Mouse (Mus musculus): Measurements from ENCODE around the gene Thra. TPM values are rescaled to one million over a fixed set of nuclear protein-coding genes. Genes with fewer than 3 reads are reported as not detected.

The Thra gene
- polyA plus RNA-seq, 1 experiment from 2014 or later: 32.0 TPM

DNA sequence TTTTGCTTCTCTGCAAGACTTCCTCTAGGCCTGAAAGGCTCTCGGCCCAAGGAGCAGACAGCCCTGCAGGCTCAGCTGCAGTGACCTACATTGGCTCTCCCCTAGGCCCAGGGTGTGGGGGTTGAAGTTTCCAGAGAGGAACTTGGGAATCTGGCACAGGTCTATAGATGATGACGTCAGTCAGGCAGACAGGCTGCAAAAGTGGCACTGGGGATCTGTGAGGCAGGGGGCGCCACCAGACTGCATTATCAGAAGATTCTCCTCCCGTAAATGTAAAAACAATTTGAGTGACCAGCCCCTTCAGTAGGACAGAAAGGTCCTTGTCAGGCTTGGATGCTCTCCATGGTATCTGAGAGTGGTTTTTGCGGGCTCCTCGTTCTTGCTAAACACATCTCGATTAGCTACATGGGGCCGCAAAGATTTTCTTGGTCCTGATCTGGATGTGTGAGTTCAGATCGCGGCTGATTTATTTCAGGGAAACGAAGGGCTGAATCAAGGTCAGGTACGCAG is 45.4 kb downstream of the Thra start:
- Histone ChIP-seq H3K9me3 (no peaks in the 10 kb centered on the region), H3K4me1 (peaks cover 80% of the 10 kb centered on the region), H3K9ac (peak overlapping the region; percentile 74), H3K4me2 (peak overlapping the region; percentile 67), H3K27me3 (replicated peaks) (no peaks in the 10 kb centered on the region), H3K36me3 (no peaks in the 10 kb centered on the region), H3K27ac (replicated peaks) (peak overlapping the region; percentile 98), H3K4me3 (peak overlapping the region; percentile 27)
- 4% methylated on average over 12 of the region's 12 CpGs for WGBS
- no peak for ATAC-seq (ENCODE audit: extremely low read depth, insufficient number of reproducible peaks, low FRiP score, low TSS enrichment)

DNA sequence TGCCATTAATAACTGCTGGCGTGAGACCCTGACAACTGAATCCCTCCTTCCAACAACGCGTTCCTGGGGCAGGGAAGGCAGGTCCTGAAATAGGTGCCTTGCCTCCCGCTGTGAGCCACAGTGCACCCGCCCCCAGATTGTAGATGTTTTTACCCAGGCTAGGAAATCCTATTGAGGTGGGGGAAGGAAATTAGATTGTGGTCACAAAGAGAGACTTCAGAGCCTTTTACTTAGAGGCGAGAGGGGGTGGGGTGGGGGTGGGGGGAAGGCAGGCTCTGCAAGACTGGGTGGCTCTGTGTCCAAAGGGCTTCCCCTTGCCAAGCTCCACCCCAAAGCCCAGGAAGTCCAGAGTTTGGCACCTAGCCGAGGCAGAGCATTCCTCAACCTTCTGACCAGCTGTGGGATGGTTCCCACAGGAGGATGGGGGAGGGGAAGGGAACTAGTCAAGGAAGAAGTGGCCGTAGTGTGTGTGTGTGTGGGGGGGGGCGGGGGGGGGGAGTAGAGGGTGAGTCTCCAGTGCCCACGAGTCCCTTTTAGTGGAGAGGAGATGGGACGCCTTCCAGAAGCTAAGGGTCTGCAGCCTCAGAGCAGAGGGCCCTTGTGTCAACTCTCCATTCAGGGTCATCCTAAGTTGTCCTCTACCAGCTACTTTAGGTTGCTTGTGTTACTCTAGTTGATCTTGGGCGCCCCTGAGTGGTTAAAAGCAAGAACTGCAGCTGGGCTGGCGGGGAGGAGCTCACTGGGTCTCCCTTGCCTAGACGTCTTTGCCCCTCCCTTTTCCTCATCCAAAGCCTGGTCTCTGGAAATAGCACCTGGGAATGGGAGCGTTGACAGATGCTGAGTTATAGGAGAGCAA is 46.1 kb downstream of the Thra start:
- ATAC-seq (ENCODE audit: extremely low read depth, insufficient number of reproducible peaks, low FRiP score, low TSS enrichment): peak; percentile 40
- no peaks in the 10 kb centered on the region for H3K36me3 ChIP-seq
- H3K9me3 ChIP-seq: no peaks in the 10 kb centered on the region
- no peaks in the 10 kb centered on the region for H3K27me3 ChIP-seq (replicated peaks)
- H3K27ac ChIP-seq (replicated peaks): peak overlapping the region; percentile 98
- H3K4me2 ChIP-seq: peak overlapping the region; percentile 67
- peak overlapping the region; percentile 74 for H3K9ac ChIP-seq
- 2% methylated on average over 14 of the region's 15 CpGs for WGBS
- H3K4me1 ChIP-seq: peaks cover 75% of the 10 kb centered on the region
- peak overlapping the region; percentile 27 for H3K4me3 ChIP-seq

GRCm38 (mm10) chr11:98787229-98787628 is 46.8 kb downstream of the Thra start:
- Histone ChIP-seq H3K9me3 (no peaks in the 10 kb centered on the region), H3K9ac (peak overlapping the region; percentile 51), H3K4me1 (peaks cover 72% of the 10 kb centered on the region), H3K4me3 (peak overlapping the region; percentile 27; the same call in 1 of the 2 replicates), H3K27me3 (replicated peaks) (no peaks in the 10 kb centered on the region), H3K4me2 (peak overlapping the region; percentile 67), H3K27ac (replicated peaks) (peak overlapping the region; percentile 98), H3K36me3 (no peaks in the 10 kb centered on the region)
- no peak for ATAC-seq (ENCODE audit: extremely low read depth, insufficient number of reproducible peaks, low FRiP score, low TSS enrichment)
- 18% methylated on average over 7 of the region's 7 CpGs for WGBS

DNA sequence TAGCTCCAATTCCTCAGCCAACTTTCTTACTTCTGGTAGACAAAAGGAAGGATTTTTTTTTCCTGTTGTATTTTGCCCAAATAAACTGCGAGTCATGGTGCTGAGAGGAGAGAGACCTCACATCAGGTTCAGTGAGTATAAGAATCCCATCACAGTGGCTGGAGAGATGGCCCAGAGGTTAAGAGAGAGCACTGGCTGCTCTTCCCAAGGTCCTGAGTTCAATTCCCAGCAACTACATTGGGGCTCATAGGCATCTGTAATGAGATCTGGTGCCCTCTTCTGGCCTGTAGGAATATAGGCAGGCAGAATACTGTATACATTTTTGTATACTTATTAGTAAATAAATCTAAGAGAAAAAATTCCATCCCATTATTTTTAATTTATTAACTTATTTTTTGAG is 47.3 kb downstream of the Thra start:
- Histone ChIP-seq H3K4me2 (peak overlapping the region; percentile 67; the same call in 1 of the 2 replicates), H3K27me3 (replicated peaks) (no peaks in the 10 kb centered on the region), H3K9ac (no peak overlapping the region; the same call in 1 of the 2 replicates), H3K36me3 (no peaks in the 10 kb centered on the region), H3K4me3 (no peak overlapping the region), H3K27ac (replicated peaks) (peak overlapping the region; percentile 98), H3K9me3 (no peaks in the 10 kb centered on the region), H3K4me1 (peaks cover 72% of the 10 kb centered on the region)
- no peak for ATAC-seq (ENCODE audit: extremely low read depth, insufficient number of reproducible peaks, low FRiP score, low TSS enrichment)
- 96% methylated on average over 1 of the region's 1 CpGs for WGBS

DNA sequence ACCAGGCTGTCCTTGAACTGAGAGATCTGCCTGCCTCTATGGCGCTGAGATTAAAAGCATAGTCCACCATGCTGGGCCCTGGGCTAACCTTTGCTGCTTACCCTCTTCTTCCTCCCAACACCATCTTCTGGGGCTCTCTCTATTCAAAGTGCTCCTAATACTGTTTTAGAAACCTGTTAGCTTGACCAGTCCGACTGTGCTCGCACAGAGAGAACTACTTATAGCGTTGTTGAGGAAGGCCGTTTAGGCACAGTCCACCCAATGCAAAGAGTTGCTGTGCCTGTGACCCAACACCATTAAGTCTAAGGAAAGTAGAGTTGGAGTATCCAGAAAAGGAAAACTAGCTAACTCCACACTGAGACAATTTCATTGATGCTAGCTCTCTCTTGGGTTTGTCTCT is 47.7 kb downstream of the Thra start:
- Histone ChIP-seq H3K4me1 (peaks cover 72% of the 10 kb centered on the region), H3K36me3 (no peaks in the 10 kb centered on the region), H3K9me3 (no peaks in the 10 kb centered on the region), H3K27ac (replicated peaks) (peak overlapping the region; percentile 85), H3K4me3 (no peak overlapping the region), H3K9ac (peak overlapping the region; percentile 86), H3K27me3 (replicated peaks) (no peaks in the 10 kb centered on the region), H3K4me2 (peak overlapping the region; percentile 96)
- 87% methylated on average over 5 of the region's 5 CpGs for WGBS
- no peak for ATAC-seq (ENCODE audit: extremely low read depth, insufficient number of reproducible peaks, low FRiP score, low TSS enrichment)

DNA sequence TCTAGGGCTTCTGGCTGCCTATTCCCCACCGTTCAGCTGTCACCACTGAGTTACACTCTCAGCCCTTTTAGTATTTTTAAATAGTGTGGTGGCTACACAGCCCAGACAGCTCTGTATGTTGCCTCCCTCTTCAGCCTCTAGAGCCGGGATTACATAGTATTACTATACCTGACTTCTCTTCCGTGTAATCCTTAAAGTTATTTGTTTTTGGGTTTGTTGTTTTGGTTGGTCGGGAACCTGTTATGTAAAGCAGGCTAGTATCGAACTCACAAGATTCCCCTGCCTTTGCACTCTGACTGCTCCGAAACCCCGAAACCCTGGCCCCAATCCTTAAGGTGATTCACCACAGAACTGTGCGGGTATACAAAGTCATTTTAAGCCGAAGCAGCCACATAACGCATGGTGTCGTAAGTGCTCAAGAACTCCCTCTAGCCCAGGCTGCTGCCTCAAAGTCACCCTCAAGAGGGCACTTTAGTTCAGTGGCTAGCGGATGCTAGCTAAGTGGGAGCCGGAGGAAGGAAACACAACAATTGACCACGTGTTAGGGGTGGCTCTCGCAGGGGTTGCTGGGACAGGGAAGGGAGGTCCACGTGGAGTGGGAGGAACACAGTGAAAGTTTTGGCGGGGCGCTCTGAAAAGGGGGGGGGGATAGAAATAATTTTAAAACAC is 48.2 kb downstream of the Thra start:
- Histone ChIP-seq H3K4me3 (peak overlapping the region; percentile 61), H3K9ac (peak overlapping the region; percentile 86)
- ATAC-seq (ENCODE audit: extremely low read depth, insufficient number of reproducible peaks, low FRiP score, low TSS enrichment): peak; percentile 74

GRCm38 (mm10) chr11:98789219-98789807 is 48.9 kb downstream of the Thra start:
- Histone ChIP-seq H3K9ac (peak overlapping the region; percentile 86), H3K27ac (replicated peaks) (peak overlapping the region; percentile 85), H3K4me2 (peak overlapping the region; percentile 96), H3K36me3 (no peaks in the 10 kb centered on the region), H3K4me1 (peaks cover 70% of the 10 kb centered on the region), H3K4me3 (peak overlapping the region; percentile 61), H3K27me3 (replicated peaks) (no peaks in the 10 kb centered on the region), H3K9me3 (no peaks in the 10 kb centered on the region)
- no peak for ATAC-seq (ENCODE audit: extremely low read depth, insufficient number of reproducible peaks, low FRiP score, low TSS enrichment)
- WGBS: under 1% methylated on average over 25 of the region's 25 CpGs

More for the DNA sequence above, 48.2 kb downstream of the Thra start:
- Histone ChIP-seq H3K27ac (replicated peaks) (peak overlapping the region; percentile 85), H3K4me1 (peaks cover 72% of the 10 kb centered on the region), H3K27me3 (replicated peaks) (no peaks in the 10 kb centered on the region), H3K36me3 (no peaks in the 10 kb centered on the region), H3K4me2 (peak overlapping the region; percentile 96), H3K9me3 (no peaks in the 10 kb centered on the region)
- WGBS: 13% methylated on average over 18 of the region's 18 CpGs

DNA sequence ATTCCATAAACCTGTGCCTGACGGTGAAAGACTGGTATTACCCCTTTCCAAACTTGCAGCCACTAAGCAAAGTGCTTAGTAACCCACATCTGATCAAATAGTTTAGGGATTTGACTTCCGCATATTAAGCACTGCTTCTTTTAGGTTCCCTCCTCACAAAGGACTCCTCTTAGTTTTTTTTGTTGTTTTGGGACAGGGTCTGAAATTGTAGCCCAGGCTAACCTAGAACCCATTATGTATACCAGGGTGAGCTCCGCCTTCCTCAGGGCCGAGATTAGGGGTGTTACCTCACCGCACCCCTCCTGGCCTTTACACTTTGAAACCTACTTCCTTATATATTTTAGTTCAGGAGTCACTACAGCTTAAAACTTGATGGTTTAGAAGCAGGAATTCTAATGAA is 49.4 kb downstream of the Thra start:
- 32% methylated on average over 5 of the region's 5 CpGs for WGBS
- Histone ChIP-seq H3K36me3 (no peaks in the 10 kb centered on the region), H3K4me3 (peak overlapping the region; percentile 61), H3K4me1 (peaks cover 65% of the 10 kb centered on the region), H3K9ac (peak overlapping the region; percentile 86), H3K27me3 (replicated peaks) (no peaks in the 10 kb centered on the region), H3K27ac (replicated peaks) (peak overlapping the region; percentile 85; the same call in 1 of the 2 replicates), H3K9me3 (no peaks in the 10 kb centered on the region), H3K4me2 (peak overlapping the region; percentile 96)
- ATAC-seq (ENCODE audit: extremely low read depth, insufficient number of reproducible peaks, low FRiP score, low TSS enrichment): no peak

GRCm38 (mm10) chr11:98790631-98791205 is 50.3 kb downstream of the Thra start:
- H3K27ac ChIP-seq (replicated peaks): no peak overlapping the region
- no peaks in the 10 kb centered on the region for H3K9me3 ChIP-seq
- no peaks in the 10 kb centered on the region for H3K36me3 ChIP-seq
- no peak overlapping the region for H3K9ac ChIP-seq
- no peak for ATAC-seq (ENCODE audit: extremely low read depth, insufficient number of reproducible peaks, low FRiP score, low TSS enrichment)
- peaks cover 56% of the 10 kb centered on the region for H3K4me1 ChIP-seq
- no peaks in the 10 kb centered on the region for H3K27me3 ChIP-seq (replicated peaks)
- H3K4me2 ChIP-seq: no peak overlapping the region
- WGBS: 85% methylated on average over 5 of the region's 5 CpGs
- no peak overlapping the region for H3K4me3 ChIP-seq

DNA sequence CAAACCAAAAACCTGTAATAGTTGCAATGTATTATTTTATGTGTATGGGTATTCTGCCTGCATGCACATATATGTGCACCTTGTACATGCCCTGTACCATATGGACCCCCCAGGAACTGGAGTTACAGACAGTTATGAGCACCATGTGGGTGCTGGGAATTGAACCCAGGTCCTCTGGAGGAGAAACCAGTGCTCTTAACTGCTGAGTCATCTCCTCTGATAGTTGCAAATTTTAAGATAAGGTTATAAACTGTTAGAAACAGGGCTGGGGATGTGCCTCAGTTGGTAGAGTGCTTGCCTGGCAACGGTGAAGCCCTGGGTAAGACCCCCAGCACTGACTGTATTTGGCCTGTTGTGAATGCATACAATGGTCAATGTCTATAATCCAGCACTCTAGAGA is 51.0 kb downstream of the Thra start:
- Histone ChIP-seq H3K9me3 (no peaks in the 10 kb centered on the region), H3K4me3 (no peak overlapping the region), H3K36me3 (no peaks in the 10 kb centered on the region), H3K27me3 (replicated peaks) (no peaks in the 10 kb centered on the region), H3K4me2 (no peak overlapping the region), H3K4me1 (peaks cover 49% of the 10 kb centered on the region), H3K9ac (no peak overlapping the region), H3K27ac (replicated peaks) (no peak overlapping the region)
- 75% methylated on average over 1 of the region's 1 CpGs for WGBS
- no peak for ATAC-seq (ENCODE audit: extremely low read depth, insufficient number of reproducible peaks, low FRiP score, low TSS enrichment)

GRCm38 (mm10) chr11:98792081-98792480 is 51.6 kb downstream of the Thra start:
- no peak overlapping the region for H3K4me2 ChIP-seq
- ATAC-seq (ENCODE audit: extremely low read depth, insufficient number of reproducible peaks, low FRiP score, low TSS enrichment): no peak
- WGBS: 11% methylated on average over 4 of the region's 4 CpGs

More at GRCm38 (mm10) chr11:98792081-98792480, 51.6 kb downstream of the Thra start:
- Histone ChIP-seq H3K27me3 (replicated peaks) (no peaks in the 10 kb centered on the region), H3K36me3 (no peaks in the 10 kb centered on the region), H3K4me3 (no peak overlapping the region), H3K4me1 (peaks cover 46% of the 10 kb centered on the region), H3K9me3 (no peaks in the 10 kb centered on the region), H3K9ac (no peak overlapping the region), H3K27ac (replicated peaks) (no peak overlapping the region)

Data from heart, embryonic 13.5 days (tissue).